Mouse (Mus musculus): ENCODE data around the gene Alox5. TPM values are rescaled to one million over a fixed set of nuclear protein-coding genes. Genes with fewer than 3 reads are reported as not detected.

The Alox5 gene
- polyA plus RNA-seq, 1 experiment from 2014 or later, result 0.86 TPM

GRCm38 (mm10) chr6:116370216-116370976 is 90.6 kb downstream of the Alox5 start:
- Histone ChIP-seq H3K4me3 (no peak overlapping the region), H3K36me3 (no peaks in the 10 kb centered on the region), H3K4me1 (peaks cover 6% of the 10 kb centered on the region), H3K9me3 (replicated peaks) (no peaks in the 10 kb centered on the region), H3K27me3 (ENCODE audit: low read depth, poor library complexity, severe bottlenecking) (no peaks in the 10 kb centered on the region), H3K27ac (no peak overlapping the region)
- WGBS, result 80% methylated on average over 6 of the region's 6 CpGs
- DNase-seq (ENCODE audit: low spot score), result no peak

DNA sequence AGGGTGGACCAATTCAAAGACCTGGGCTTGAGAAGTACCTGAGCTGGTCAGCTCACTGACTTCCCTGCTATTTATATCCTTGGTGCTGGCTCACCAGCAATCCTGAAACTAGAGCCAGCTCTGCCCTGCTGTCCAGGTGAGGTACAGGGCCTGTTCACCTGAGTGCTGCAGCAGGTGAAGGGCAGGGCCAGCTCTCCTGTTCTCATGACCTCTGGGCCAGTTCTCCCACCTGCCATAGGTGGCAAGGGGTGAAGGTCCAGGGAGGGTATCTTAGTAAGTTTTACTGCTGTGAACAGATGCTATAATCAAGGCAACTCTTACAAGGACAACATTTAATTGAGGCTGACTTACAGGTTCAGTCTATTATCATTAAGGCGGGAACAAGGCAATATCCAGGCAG is 91.2 kb downstream of the Alox5 start:
- H3K4me1 ChIP-seq, result peaks cover 6% of the 10 kb centered on the region
- 93% methylated on average over 1 of the region's 1 CpGs for WGBS
- H3K4me3 ChIP-seq, result no peak overlapping the region
- H3K27me3 ChIP-seq (ENCODE audit: low read depth, poor library complexity, severe bottlenecking), result no peaks in the 10 kb centered on the region
- no peak for DNase-seq (ENCODE audit: low spot score)
- H3K36me3 ChIP-seq, result no peaks in the 10 kb centered on the region
- H3K27ac ChIP-seq, result no peak overlapping the region
- no peaks in the 10 kb centered on the region for H3K9me3 ChIP-seq (replicated peaks)

DNA sequence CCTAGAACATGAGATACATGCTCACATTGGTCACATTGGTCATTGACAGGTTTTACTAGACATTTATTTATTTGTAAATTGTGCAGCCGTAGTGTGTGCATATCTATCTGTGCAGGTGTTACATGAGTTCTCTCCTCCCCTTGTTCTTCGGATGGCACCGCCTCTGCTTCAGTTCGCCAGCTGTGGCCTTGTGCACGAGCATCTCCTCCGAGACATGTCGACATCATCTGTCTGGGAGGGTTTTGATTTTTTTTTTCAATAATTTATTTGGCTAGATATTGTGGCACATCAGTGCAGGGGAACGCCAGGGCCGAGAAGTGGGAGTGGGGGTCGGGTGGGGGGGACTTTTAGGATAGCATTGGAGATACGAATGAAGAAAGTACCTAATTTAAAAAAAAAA is 93.0 kb downstream of the Alox5 start:
- H3K9me3 ChIP-seq (replicated peaks), result no peaks in the 10 kb centered on the region
- DNase-seq (ENCODE audit: low spot score), result no peak
- WGBS, result 90% methylated on average over 11 of the region's 11 CpGs

DNA sequence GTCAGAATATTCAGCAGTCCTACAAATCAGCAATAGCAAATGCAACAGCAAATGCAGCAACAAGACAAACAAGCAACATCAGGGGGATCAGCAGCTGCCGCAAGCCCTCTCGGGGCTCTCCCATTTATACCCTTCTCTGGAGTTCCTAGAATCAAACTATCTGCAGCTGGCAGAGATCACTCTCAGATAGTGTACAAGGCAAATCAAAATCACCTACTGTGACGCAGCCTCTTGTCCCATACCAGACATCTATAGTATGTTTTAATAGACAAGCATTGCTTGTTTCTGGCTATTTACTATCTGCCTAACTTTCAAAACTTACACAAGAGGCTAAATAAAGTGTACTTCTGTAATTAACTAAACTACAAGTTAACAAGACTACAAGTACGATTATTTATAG is 99.0 kb downstream of the Alox5 start:
- Histone ChIP-seq H3K27me3 (ENCODE audit: low read depth, poor library complexity, severe bottlenecking) (no peaks in the 10 kb centered on the region), H3K4me1 (no peaks in the 10 kb centered on the region), H3K9me3 (replicated peaks) (no peaks in the 10 kb centered on the region), H3K27ac (no peak overlapping the region), H3K4me3 (no peak overlapping the region), H3K36me3 (no peaks in the 10 kb centered on the region)
- no peak for DNase-seq (ENCODE audit: low spot score)
- WGBS, result 95% methylated on average over 4 of the region's 4 CpGs

More for the DNA sequence above, 93.0 kb downstream of the Alox5 start:
- H3K27ac ChIP-seq, result no peak overlapping the region
- no peaks in the 10 kb centered on the region for H3K36me3 ChIP-seq
- peaks cover 6% of the 10 kb centered on the region for H3K4me1 ChIP-seq
- no peak overlapping the region for H3K4me3 ChIP-seq
- no peaks in the 10 kb centered on the region for H3K27me3 ChIP-seq (ENCODE audit: low read depth, poor library complexity, severe bottlenecking)

- Histone ChIP-seq H3K9me3 (replicated peaks) (no peaks in the 10 kb centered on the region), H3K27ac (no peak overlapping the region), H3K4me1 (no peaks in the 10 kb centered on the region), H3K27me3 (ENCODE audit: low read depth, poor library complexity, severe bottlenecking) (no peaks in the 10 kb centered on the region), H3K4me3 (no peak overlapping the region), H3K36me3 (no peaks in the 10 kb centered on the region)
- 83% methylated on average over 3 of the region's 3 CpGs for WGBS
- no peak for DNase-seq (ENCODE audit: low spot score)
Observed at GRCm38 (mm10) chr6:116361463-116361862, 99.5 kb downstream of the Alox5 start.

Other genes starting within 250 kb of the Alox5 start
- 4.7 and 6.3 TPM in 2 replicates for gene Zfand4, start 197.0 kb downstream of the Alox5 start, polyA plus RNA-seq (2016; fragmentation: Nextera tagmentation; extraction: Ambion mirVana)
- gene March8, start 123.2 kb downstream of the Alox5 start, polyA plus RNA-seq (2016; fragmentation: Nextera tagmentation; extraction: Ambion mirVana), result 19.6 and 21.5 TPM in 2 replicates
- not detected in 2 replicates for gene Olfr211, start 27.9 kb upstream of the Alox5 start, polyA plus RNA-seq (2016; fragmentation: Nextera tagmentation; extraction: Ambion mirVana)
- gene Olfr212, start 45.3 kb upstream of the Alox5 start, polyA plus RNA-seq (2016; fragmentation: Nextera tagmentation; extraction: Ambion mirVana), result not detected in 2 replicates
- not detected in 2 replicates for gene Olfr213, start 77.3 kb upstream of the Alox5 start, polyA plus RNA-seq (2016; fragmentation: Nextera tagmentation; extraction: Ambion mirVana)
- 0.53 and 0.75 TPM in 2 replicates for gene Gm5580, start 90.0 kb upstream of the Alox5 start, polyA plus RNA-seq (2016; fragmentation: Nextera tagmentation; extraction: Ambion mirVana)
- gene Olfr214, start 93.1 kb upstream of the Alox5 start, polyA plus RNA-seq (2016; fragmentation: Nextera tagmentation; extraction: Ambion mirVana), result not detected in 2 replicates
- not detected in 2 replicates for gene Olfr215, start 123.0 kb upstream of the Alox5 start, polyA plus RNA-seq (2016; fragmentation: Nextera tagmentation; extraction: Ambion mirVana)
- gene Zfp422, start 167.8 kb upstream of the Alox5 start, polyA plus RNA-seq (2016; fragmentation: Nextera tagmentation; extraction: Ambion mirVana), result 235 and 264 TPM in 2 replicates
- 34.4 and 34.7 TPM in 2 replicates for gene Depp1, start 189.4 kb upstream of the Alox5 start, polyA plus RNA-seq (2016; fragmentation: Nextera tagmentation; extraction: Ambion mirVana)
- 2.7 and 4.2 TPM in 2 replicates for gene Rassf4, start 212.8 kb upstream of the Alox5 start, polyA plus RNA-seq (2016; fragmentation: Nextera tagmentation; extraction: Ambion mirVana)